Mouse (Mus musculus) left cerebral cortex, adult 11 months (tissue): ENCODE results near the gene Ube2d3.
A peak's percentile ranks its signal among the peaks of the same experiment; 100 is the strongest.
"Not testable (repeated sequence)": the region's sequence is repeated elsewhere in the genome, so short reads cannot be mapped to it uniquely, and the experiment has no call there.

Experiments used
- DNase-seq: peaks from one replicate; pipeline ENCODE4 v3.0.0; 2022; ENCODE audit warnings: low spot score

Gene Ube2d3

GRCm38 (mm10) chr3:135438913-135439531 lies 1.1 kb downstream of the Ube2d3 start:
- peak; percentile 47 for DNase-seq

DNA sequence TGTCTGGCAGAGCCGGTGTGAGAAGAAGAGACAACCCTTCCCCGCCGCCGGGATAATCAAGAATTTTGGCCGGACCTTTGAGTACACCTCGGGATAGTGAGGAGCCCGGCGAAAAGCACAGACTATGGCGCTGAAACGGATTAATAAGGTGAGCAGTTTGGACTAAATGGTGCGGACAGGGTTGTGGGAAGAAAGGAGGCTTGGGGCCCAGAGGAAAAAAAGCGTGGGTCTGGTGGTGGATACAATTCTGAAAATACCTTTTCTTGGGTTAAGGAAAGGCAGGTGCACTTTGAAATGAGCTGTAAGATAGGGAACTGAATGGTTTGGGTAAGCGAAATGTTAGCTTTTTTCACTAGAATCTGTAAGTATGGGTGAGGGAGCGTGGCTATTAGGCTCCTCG lies 1.7 kb downstream of the Ube2d3 start:
- DNase-seq, result no peak

GRCm38 (mm10) chr3:135440221-135440620 lies 2.3 kb downstream of the Ube2d3 start:
- no peak for DNase-seq

GRCm38 (mm10) chr3:135440621-135441020 lies 2.7 kb downstream of the Ube2d3 start:
- DNase-seq, result no peak

- no peak for DNase-seq
These were observed 7.0 kb downstream of the Ube2d3 start for GRCm38 (mm10) chr3:135444930-135445329.

GRCm38 (mm10) chr3:135458981-135459380 lies 21.0 kb downstream of the Ube2d3 start:
- no peak for DNase-seq

DNA sequence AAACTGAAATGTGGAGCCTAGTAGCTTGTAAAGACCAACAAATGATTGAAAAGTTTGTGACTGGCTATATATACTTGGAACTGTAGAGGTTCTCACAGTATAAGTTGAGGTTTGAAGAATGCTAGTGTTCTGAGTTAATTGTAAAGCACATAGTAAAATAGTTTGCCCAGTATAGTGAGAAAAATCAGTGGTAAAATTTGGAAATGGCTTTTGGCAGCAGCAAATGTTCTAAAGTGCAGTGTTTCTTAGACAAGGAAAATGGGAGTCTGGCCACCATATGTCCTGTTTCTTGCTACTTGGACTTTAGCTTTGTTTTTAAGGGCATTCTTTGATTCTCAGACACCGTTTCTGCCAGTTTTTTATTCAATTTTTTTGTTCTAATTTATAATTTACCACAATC lies 30.5 kb downstream of the Ube2d3 start:
- no peak for DNase-seq

DNA sequence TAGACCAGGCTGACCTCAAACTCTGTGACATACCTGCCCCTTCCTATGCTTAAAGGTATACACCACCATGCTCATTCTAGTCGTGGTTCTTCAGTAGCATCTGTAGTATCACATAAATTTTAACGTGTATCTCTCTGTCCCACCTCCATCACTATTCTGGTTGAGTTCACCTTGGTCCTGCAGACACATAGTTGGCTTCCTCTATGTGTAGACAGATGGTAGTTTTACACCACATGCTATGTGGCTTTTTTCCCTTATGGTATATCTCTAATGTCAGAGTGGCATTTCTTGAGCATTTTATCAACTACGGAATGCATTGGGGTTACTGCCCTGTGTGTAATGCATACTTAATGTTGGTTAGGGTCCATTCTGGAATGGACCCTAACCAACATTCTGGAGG lies 31.2 kb downstream of the Ube2d3 start:
- DNase-seq, result no peak

- DNase-seq, result peak; percentile 25
These were observed 32.0 kb downstream of the Ube2d3 start for GRCm38 (mm10) chr3:135469974-135470373.

- no peak for DNase-seq
These were observed 32.9 kb downstream of the Ube2d3 start for GRCm38 (mm10) chr3:135470823-135471222.

DNA sequence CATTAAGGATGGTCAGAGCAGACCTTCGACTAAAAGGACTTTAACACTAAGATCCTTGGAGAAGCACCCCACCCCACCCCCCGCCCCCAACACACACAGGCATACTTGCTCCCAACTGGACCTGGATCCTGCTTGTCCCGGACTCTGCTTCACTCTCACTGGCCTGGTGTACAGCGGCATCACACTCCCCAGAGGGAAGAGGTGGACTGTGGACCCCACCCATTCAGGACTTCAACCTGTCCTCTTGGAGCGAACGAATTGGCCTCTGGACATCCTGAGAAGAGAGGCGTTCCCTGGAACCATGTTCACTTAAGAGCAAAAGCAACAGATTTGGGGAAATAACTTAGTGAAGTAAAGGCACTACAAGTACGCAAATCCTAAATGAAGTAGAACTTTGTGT lies 37.1 kb downstream of the Ube2d3 start:
- no peak for DNase-seq

GRCm38 (mm10) chr3:135476286-135476685 lies 38.3 kb downstream of the Ube2d3 start:
- DNase-seq, result no peak

GRCm38 (mm10) chr3:135476977-135477376 lies 39.0 kb downstream of the Ube2d3 start:
- no peak for DNase-seq

GRCm38 (mm10) chr3:135479090-135479489 lies 41.1 kb downstream of the Ube2d3 start:
- not testable (repeated sequence) for DNase-seq

DNA sequence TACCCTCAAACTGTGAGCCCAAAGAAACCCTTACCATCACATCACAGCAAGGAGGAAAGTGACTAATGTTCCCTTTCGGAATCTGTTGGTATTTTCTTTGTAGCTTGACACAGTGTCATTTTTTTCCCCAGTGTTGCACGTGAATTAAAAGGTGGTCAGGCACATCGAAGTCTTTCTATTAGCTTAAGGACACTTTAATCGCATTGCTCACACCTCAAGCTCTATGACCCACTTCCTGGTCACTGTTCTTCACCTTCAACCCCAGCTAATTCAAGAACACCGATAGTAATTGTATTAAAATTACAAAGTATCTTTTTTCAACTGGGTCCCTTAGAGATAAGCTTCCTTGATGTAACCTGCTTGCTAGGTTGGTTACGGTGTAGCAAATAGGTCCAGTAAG lies 42.8 kb downstream of the Ube2d3 start:
- DNase-seq, result no peak

- DNase-seq, result no peak
These were observed 43.7 kb downstream of the Ube2d3 start for GRCm38 (mm10) chr3:135481608-135482007.

- DNase-seq, result not testable (repeated sequence)
These were observed 46.7 kb downstream of the Ube2d3 start for GRCm38 (mm10) chr3:135484650-135485049.

GRCm38 (mm10) chr3:135485128-135485899 lies 47.4 kb downstream of the Ube2d3 start, which contains the start of gene Manba:
TSS of gene Manba (plus strand) at chr3:135485611.
- peak; percentile 29 for DNase-seq

DNA sequence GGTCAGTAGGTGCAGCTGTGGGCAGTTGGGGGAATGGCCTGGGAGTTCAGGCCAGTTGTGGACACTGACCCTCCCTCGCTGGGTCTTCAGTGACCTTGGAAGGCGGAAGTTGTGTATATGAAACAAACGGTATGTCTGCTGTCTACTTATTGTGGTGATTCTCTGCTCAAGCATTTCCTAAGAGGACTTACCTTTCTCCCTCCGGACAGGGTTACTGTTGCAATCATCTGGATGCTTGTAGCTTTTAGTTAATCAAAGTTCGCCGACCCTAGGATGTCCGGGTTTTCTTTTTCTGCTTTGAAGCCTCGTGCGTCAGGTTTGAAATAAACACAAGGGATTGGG lies 47.9 kb downstream of the Ube2d3 start:
- DNase-seq, result no peak

DNA sequence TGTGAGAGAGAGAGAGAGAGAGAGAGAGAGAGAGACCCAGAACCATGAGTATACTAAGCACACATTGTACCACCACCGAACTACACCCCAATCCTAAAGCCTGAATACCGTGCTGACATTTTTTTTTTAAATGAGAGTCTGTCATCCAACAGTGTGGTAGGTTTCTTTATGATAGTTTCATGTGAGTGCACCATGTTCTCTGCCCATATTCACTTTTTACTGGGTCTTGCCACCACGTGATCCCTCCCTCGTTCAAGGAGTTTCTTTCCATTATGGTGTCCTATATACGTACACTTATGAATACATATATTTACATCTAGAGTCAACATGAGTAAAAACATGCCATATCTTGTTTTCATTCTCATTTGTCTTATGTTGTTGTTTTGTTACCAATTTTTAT lies 48.4 kb downstream of the Ube2d3 start:
- no peak for DNase-seq

DNA sequence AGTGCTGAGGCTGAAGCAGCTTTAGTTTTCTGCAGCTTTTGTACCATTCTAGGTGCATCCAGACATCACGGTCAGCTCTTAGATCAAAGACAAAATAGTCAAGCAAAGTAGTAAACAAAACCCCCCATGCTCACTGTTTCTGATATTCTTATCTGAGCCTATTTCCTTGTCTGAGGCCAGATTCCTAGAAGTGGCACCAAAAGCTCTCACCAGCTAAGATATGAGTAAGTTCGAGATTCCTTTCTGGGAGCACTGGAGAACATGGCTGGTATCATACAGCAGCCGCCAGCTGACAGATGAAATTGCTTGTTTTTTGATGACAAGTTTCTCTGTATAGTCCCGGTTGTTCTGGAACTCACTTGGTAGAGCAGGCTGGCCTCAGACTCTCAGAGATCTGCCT lies 49.9 kb downstream of the Ube2d3 start:
- DNase-seq, result no peak

- no peak for DNase-seq
These were observed 52.0 kb downstream of the Ube2d3 start for GRCm38 (mm10) chr3:135489865-135490520.

GRCm38 (mm10) chr3:135491102-135491501 lies 53.2 kb downstream of the Ube2d3 start:
- no peak for DNase-seq
